Mouse (Mus musculus): Measurements from ENCODE around the gene Tssk1. TPM values are rescaled to one million over a fixed set of nuclear protein-coding genes. Genes with fewer than 3 reads are reported as not detected.

Tssk1 gene
- polyA plus RNA-seq (2015; fragmentation: Nextera tagmentation; extraction: Ambion mirVana), result not detected in 2 replicates

- no peaks in the 10 kb centered on the region for H3K9me3 ChIP-seq (replicated peaks)
- 70% methylated on average over 2 of the region's 2 CpGs for WGBS
- no peak for ATAC-seq (ENCODE audit: insufficient number of reproducible peaks, low FRiP score, low TSS enrichment, low read depth)
- H3K4me3 ChIP-seq (replicated peaks), result no peak within 1 kb of the TSS
- no peak within 1 kb of the TSS for H3K9ac ChIP-seq
- H3K27me3 ChIP-seq, result no peaks in the 10 kb centered on the region
- 0 out of 2 replicates have a peak, but pooled peaks cover 8% of the 10 kb centered on the region for H3K36me3 ChIP-seq
- H3K27ac ChIP-seq (replicated peaks), result no peak within 1 kb of the TSS
- H3K4me1 ChIP-seq, result peaks cover 24% of the 10 kb centered on the region
- H3K4me2 ChIP-seq (replicated peaks), result no peak within 1 kb of the TSS
These were observed at the start of gene Tssk1 for GRCm38 (mm10) chr16:17893923-17894322. TSS of gene Tssk1 (plus strand) at chr16:17894223.

- no peak overlapping the region for H3K9ac ChIP-seq
- H3K4me3 ChIP-seq (replicated peaks), result no peak overlapping the region
- peaks cover 94% of the 10 kb centered on the region for H3K36me3 ChIP-seq
- 94% methylated on average over 6 of the region's 6 CpGs for whole genome bisulfite sequencing
- H3K27ac ChIP-seq (replicated peaks), result no peak overlapping the region
- no peaks in the 10 kb centered on the region for H3K27me3 ChIP-seq
- no peak overlapping the region for H3K4me2 ChIP-seq (replicated peaks)
- no peak for ATAC-seq (ENCODE audit: insufficient number of reproducible peaks, low FRiP score, low TSS enrichment, low read depth)
- no peaks in the 10 kb centered on the region for H3K4me1 ChIP-seq
- no peaks in the 10 kb centered on the region for H3K9me3 ChIP-seq (replicated peaks)
These were observed 45.6 kb upstream of the Tssk1 start for GRCm38 (mm10) chr16:17848431-17848830.

- ATAC-seq (ENCODE audit: insufficient number of reproducible peaks, low FRiP score, low TSS enrichment, low read depth), result no peak
- H3K36me3 ChIP-seq, result peaks cover 92% of the 10 kb centered on the region
- no peaks in the 10 kb centered on the region for H3K4me1 ChIP-seq
- H3K9me3 ChIP-seq (replicated peaks), result no peaks in the 10 kb centered on the region
- 23% methylated on average over 1 of the region's 1 CpGs for WGBS
- H3K4me2 ChIP-seq (replicated peaks), result no peak overlapping the region
- no peaks in the 10 kb centered on the region for H3K27me3 ChIP-seq
- no peak overlapping the region for H3K4me3 ChIP-seq (replicated peaks)
- H3K27ac ChIP-seq (replicated peaks), result no peak overlapping the region
- H3K9ac ChIP-seq, result no peak overlapping the region
These were observed 45.1 kb upstream of the Tssk1 start for GRCm38 (mm10) chr16:17848928-17849327.

- H3K4me3 ChIP-seq (replicated peaks), result no peak overlapping the region
- H3K4me1 ChIP-seq, result no peaks in the 10 kb centered on the region
- no peaks in the 10 kb centered on the region for H3K9me3 ChIP-seq (replicated peaks)
- WGBS, result 76% methylated on average over 6 of the region's 6 CpGs
- no peak overlapping the region for H3K9ac ChIP-seq
- H3K36me3 ChIP-seq, result peaks cover 92% of the 10 kb centered on the region
- no peak overlapping the region for H3K27ac ChIP-seq (replicated peaks)
- no peak for ATAC-seq (ENCODE audit: insufficient number of reproducible peaks, low FRiP score, low TSS enrichment, low read depth)
- H3K4me2 ChIP-seq (replicated peaks), result no peak overlapping the region
- H3K27me3 ChIP-seq, result no peaks in the 10 kb centered on the region
These were observed 44.5 kb upstream of the Tssk1 start for GRCm38 (mm10) chr16:17849486-17849885.

- H3K9ac ChIP-seq, result no peak overlapping the region
- no peaks in the 10 kb centered on the region for H3K4me1 ChIP-seq
- H3K27me3 ChIP-seq, result no peaks in the 10 kb centered on the region
- H3K27ac ChIP-seq (replicated peaks), result no peak overlapping the region
- peaks cover 91% of the 10 kb centered on the region for H3K36me3 ChIP-seq
- H3K9me3 ChIP-seq (replicated peaks), result no peaks in the 10 kb centered on the region
- WGBS, result 97% methylated on average over 5 of the region's 5 CpGs
- ATAC-seq (ENCODE audit: insufficient number of reproducible peaks, low FRiP score, low TSS enrichment, low read depth), result no peak
- no peak overlapping the region for H3K4me3 ChIP-seq (replicated peaks)
- H3K4me2 ChIP-seq (replicated peaks), result no peak overlapping the region
These were observed 42.7 kb upstream of the Tssk1 start for GRCm38 (mm10) chr16:17851331-17851730.

GRCm38 (mm10) chr16:17851860-17852259 lies 42.2 kb upstream of the Tssk1 start:
- ATAC-seq (ENCODE audit: insufficient number of reproducible peaks, low FRiP score, low TSS enrichment, low read depth), result no peak

GRCm38 (mm10) chr16:17853263-17853662 lies 40.8 kb upstream of the Tssk1 start:
- H3K27ac ChIP-seq (replicated peaks), result no peak overlapping the region
- no peaks in the 10 kb centered on the region for H3K27me3 ChIP-seq
- H3K4me2 ChIP-seq (replicated peaks), result no peak overlapping the region
- peaks cover 91% of the 10 kb centered on the region for H3K36me3 ChIP-seq
- no peak for ATAC-seq (ENCODE audit: insufficient number of reproducible peaks, low FRiP score, low TSS enrichment, low read depth)
- 93% methylated on average over 2 of the region's 2 CpGs for WGBS
- no peak overlapping the region for H3K9ac ChIP-seq
- no peaks in the 10 kb centered on the region for H3K4me1 ChIP-seq
- no peaks in the 10 kb centered on the region for H3K9me3 ChIP-seq (replicated peaks)
- H3K4me3 ChIP-seq (replicated peaks), result no peak overlapping the region

More at GRCm38 (mm10) chr16:17851860-17852259, 42.2 kb upstream of the Tssk1 start:
- Histone ChIP-seq H3K9ac (no peak overlapping the region), H3K4me3 (replicated peaks) (no peak overlapping the region), H3K4me1 (no peaks in the 10 kb centered on the region), H3K9me3 (replicated peaks) (no peaks in the 10 kb centered on the region), H3K36me3 (peaks cover 91% of the 10 kb centered on the region), H3K27ac (replicated peaks) (no peak overlapping the region), H3K27me3 (no peaks in the 10 kb centered on the region), H3K4me2 (replicated peaks) (no peak overlapping the region)
- 95% methylated on average over 1 of the region's 1 CpGs for WGBS

GRCm38 (mm10) chr16:17857157-17857556 lies 36.9 kb upstream of the Tssk1 start:
- H3K27ac ChIP-seq (replicated peaks), result no peak overlapping the region
- ATAC-seq (ENCODE audit: insufficient number of reproducible peaks, low FRiP score, low TSS enrichment, low read depth), result no peak

GRCm38 (mm10) chr16:17858592-17858991 lies 35.4 kb upstream of the Tssk1 start:
- Histone ChIP-seq H3K9me3 (replicated peaks) (no peaks in the 10 kb centered on the region), H3K36me3 (peaks cover 72% of the 10 kb centered on the region), H3K4me2 (replicated peaks) (no peak overlapping the region), H3K27ac (replicated peaks) (no peak overlapping the region), H3K4me1 (no peaks in the 10 kb centered on the region), H3K27me3 (no peaks in the 10 kb centered on the region), H3K9ac (no peak overlapping the region), H3K4me3 (replicated peaks) (no peak overlapping the region)
- no peak; the same call in 1 of the 2 replicates for ATAC-seq (ENCODE audit: insufficient number of reproducible peaks, low FRiP score, low TSS enrichment, low read depth)

More at GRCm38 (mm10) chr16:17857157-17857556, 36.9 kb upstream of the Tssk1 start:
- Histone ChIP-seq H3K9me3 (replicated peaks) (no peaks in the 10 kb centered on the region), H3K9ac (no peak overlapping the region), H3K27me3 (no peaks in the 10 kb centered on the region), H3K36me3 (peaks cover 80% of the 10 kb centered on the region), H3K4me1 (no peaks in the 10 kb centered on the region), H3K4me3 (replicated peaks) (no peak overlapping the region), H3K4me2 (replicated peaks) (no peak overlapping the region)
- WGBS, result 88% methylated on average over 7 of the region's 7 CpGs

- H3K27me3 ChIP-seq, result no peaks in the 10 kb centered on the region
- no peak overlapping the region for H3K4me3 ChIP-seq (replicated peaks)
- 81% methylated on average over 2 of the region's 2 CpGs for WGBS
- H3K9me3 ChIP-seq (replicated peaks), result no peaks in the 10 kb centered on the region
- H3K36me3 ChIP-seq, result peaks cover 38% of the 10 kb centered on the region
- no peaks in the 10 kb centered on the region for H3K4me1 ChIP-seq
- H3K27ac ChIP-seq (replicated peaks), result 0 out of 2 replicates have a peak overlapping the region, but pooled peaks have one; percentile 5
- H3K4me2 ChIP-seq (replicated peaks), result no peak overlapping the region
- no peak overlapping the region for H3K9ac ChIP-seq
- ATAC-seq (ENCODE audit: insufficient number of reproducible peaks, low FRiP score, low TSS enrichment, low read depth), result no peak
These were observed 28.7 kb upstream of the Tssk1 start for GRCm38 (mm10) chr16:17865293-17865692.

- Histone ChIP-seq H3K27ac (replicated peaks) (0 out of 2 replicates have a peak overlapping the region, but pooled peaks have one; percentile 5), H3K36me3 (peaks cover 39% of the 10 kb centered on the region), H3K9me3 (replicated peaks) (no peaks in the 10 kb centered on the region), H3K9ac (no peak overlapping the region), H3K4me1 (no peaks in the 10 kb centered on the region), H3K27me3 (no peaks in the 10 kb centered on the region), H3K4me3 (replicated peaks) (no peak overlapping the region), H3K4me2 (replicated peaks) (no peak overlapping the region)
- WGBS, result 60% methylated on average over 6 of the region's 6 CpGs
- no peak for ATAC-seq (ENCODE audit: insufficient number of reproducible peaks, low FRiP score, low TSS enrichment, low read depth)
These were observed 28.3 kb upstream of the Tssk1 start for GRCm38 (mm10) chr16:17865770-17866169.

GRCm38 (mm10) chr16:17871248-17871647 lies 22.8 kb upstream of the Tssk1 start:
- H3K27ac ChIP-seq (replicated peaks), result no peak overlapping the region
- no peak overlapping the region for H3K9ac ChIP-seq
- no peak for ATAC-seq (ENCODE audit: insufficient number of reproducible peaks, low FRiP score, low TSS enrichment, low read depth)
- no peaks in the 10 kb centered on the region for H3K4me1 ChIP-seq
- H3K27me3 ChIP-seq, result no peaks in the 10 kb centered on the region
- H3K4me3 ChIP-seq (replicated peaks), result no peak overlapping the region
- H3K36me3 ChIP-seq, result peaks cover 38% of the 10 kb centered on the region
- H3K4me2 ChIP-seq (replicated peaks), result no peak overlapping the region
- no peaks in the 10 kb centered on the region for H3K9me3 ChIP-seq (replicated peaks)
- 72% methylated on average over 5 of the region's 5 CpGs for WGBS
